Mouse (Mus musculus) kidney, postnatal 10 days (tissue): ENCODE results near the gene Olfr1051.
"Not testable (repeated sequence)": the region's sequence is repeated elsewhere in the genome, so short reads cannot be mapped to it uniquely, and the experiment has no call there.

Experiments used
- DNase-seq: peaks from one replicate; pipeline ENCODE4 v3.0.0; 2021; ENCODE audit warnings: mixed read lengths

Gene Olfr1051

GRCm38 (mm10) chr2:86278988-86279387 is at the start of gene Olfr1051:
Gene Olfr1051, minus strand, starts transcription at chr2:86279088.
- not testable (repeated sequence) for DNase-seq

- no peak for DNase-seq
These were observed 36.3 kb upstream of the Olfr1051 start, which contains the start of gene Olfr1053 for GRCm38 (mm10) chr2:86315184-86315583. Gene Olfr1053, minus strand, starts transcription at chr2:86315284.

DNA sequence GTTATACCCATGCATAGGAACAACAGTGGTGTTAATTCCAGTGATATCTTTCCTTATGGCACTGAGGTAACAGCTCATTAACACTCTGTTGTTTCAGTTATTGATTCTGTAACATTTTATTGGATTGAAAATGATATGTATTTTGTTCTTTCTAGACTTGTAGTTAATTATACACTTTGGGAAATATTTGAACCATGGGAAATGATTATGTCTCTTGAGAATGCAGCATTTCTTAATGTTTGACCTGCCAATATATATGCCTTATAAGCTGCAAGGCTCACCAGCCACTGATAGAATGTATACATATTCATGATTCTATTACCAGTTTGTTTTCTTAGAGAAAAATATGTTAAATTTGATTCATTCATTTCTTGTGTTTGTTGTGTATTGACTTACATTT is 13.3 kb upstream of the Olfr1051 start, which contains the start of gene Olfr1052:
Gene Olfr1052 (plus strand): TSS at position 301 of the 400 bp plus-strand sequence.
- DNase-seq, result no peak

- DNase-seq, result not testable (repeated sequence)
These were observed 20.7 kb downstream of the Olfr1051 start, which contains the start of gene Olfr1049 for GRCm38 (mm10) chr2:86258228-86258627. Gene Olfr1049, minus strand, starts transcription at chr2:86258328.

DNA sequence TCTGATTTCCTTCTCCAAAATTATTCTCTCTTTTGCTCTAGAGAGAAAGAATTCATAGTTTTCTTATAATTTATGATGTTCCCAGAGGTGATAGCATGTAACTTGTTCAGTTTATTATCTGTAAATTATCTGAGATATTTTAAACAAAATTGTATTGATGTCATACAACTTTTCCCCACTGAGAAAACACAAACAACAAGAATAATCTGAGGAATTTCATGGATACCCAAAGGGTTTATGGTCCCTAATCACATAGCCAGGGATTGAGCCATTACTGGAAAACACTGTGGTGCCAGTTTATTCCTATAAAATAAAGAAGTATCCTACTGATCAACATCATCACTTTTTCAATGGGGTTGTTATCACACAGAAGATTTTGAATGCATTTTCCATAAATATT is 38.7 kb downstream of the Olfr1051 start, which contains the start of gene Olfr1048:
Gene Olfr1048 (minus strand): TSS at position 101 of the 400 bp plus-strand sequence.
- DNase-seq, result no peak

DNA sequence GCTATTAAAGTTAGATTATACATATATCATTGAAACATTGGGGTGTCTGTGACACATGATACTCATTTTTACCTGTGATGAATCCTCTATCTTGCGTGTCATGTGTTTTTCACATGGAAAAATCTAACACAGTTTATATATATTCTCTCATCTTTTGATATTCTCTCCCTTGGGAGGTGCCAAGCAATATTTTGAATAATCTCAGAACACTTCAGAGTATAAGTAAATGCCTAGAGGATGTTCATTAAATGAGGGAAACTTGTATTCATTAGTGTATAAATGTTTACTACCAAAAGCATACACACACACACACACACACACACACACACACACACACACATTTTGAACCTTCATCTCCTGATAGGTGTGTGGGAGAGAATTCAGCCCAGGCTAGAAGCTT is 47.6 kb downstream of the Olfr1051 start, which contains the start of gene Olfr1047:
Gene Olfr1047 (minus strand): TSS at position 101 of the 400 bp plus-strand sequence.
- no peak for DNase-seq
